Mouse (Mus musculus): ENCODE results near the gene Fam89b. TPM values are rescaled to one million over a fixed set of nuclear protein-coding genes. Genes with fewer than 3 reads are reported as not detected.
"Not testable (repeated sequence)": the region's sequence is repeated elsewhere in the genome, so short reads cannot be mapped to it uniquely, and the experiment has no call there.

Fam89b gene
- polyA plus RNA-seq, 1 experiment from 2014 or later: 126 TPM

- H3K9me3 ChIP-seq: no peaks in the 10 kb centered on the region
- ATAC-seq (ENCODE audit: insufficient number of reproducible peaks, insufficient read depth, low FRiP score, low TSS enrichment, low read depth): peak; percentile 88
- H3K9ac ChIP-seq: peak within 1 kb of the TSS; percentile 94
- WGBS: under 1% methylated on average over 69 of the region's 69 CpGs
- no peaks in the 10 kb centered on the region for H3K27me3 ChIP-seq
- peak within 1 kb of the TSS; percentile 97 for H3K4me3 ChIP-seq
- H3K27ac ChIP-seq: peak within 1 kb of the TSS; percentile 94
- H3K36me3 ChIP-seq: peaks cover 59% of the 10 kb centered on the region
- H3K4me1 ChIP-seq: peaks cover 46% of the 10 kb centered on the region
- H3K4me2 ChIP-seq: peak within 1 kb of the TSS; percentile 100
Measured at GRCm38 (mm10) chr19:5688200-5689087, 41.0 kb downstream of the Fam89b start, which contains the start of the genes Map3k11 and Pcnx3. TSS of gene Map3k11 (plus strand) at chr19:5688742. TSS of gene Pcnx3 (minus strand) at chr19:5688908.

GRCm38 (mm10) chr19:5687738-5688137, 41.7 kb downstream of the Fam89b start:
- peak overlapping the region; percentile 100 for H3K4me2 ChIP-seq
- H3K9me3 ChIP-seq: no peaks in the 10 kb centered on the region
- peak overlapping the region; percentile 88 for H3K9ac ChIP-seq
- no peaks in the 10 kb centered on the region for H3K27me3 ChIP-seq
- WGBS: 13% methylated on average over 9 of the region's 9 CpGs
- no peak for ATAC-seq (ENCODE audit: insufficient number of reproducible peaks, insufficient read depth, low FRiP score, low TSS enrichment, low read depth)
- H3K4me3 ChIP-seq: peak overlapping the region; percentile 97
- H3K27ac ChIP-seq: peak overlapping the region; percentile 94
- peaks cover 39% of the 10 kb centered on the region for H3K4me1 ChIP-seq
- H3K36me3 ChIP-seq: peaks cover 59% of the 10 kb centered on the region

GRCm38 (mm10) chr19:5686954-5687353, 42.5 kb downstream of the Fam89b start:
- WGBS: 93% methylated on average over 12 of the region's 12 CpGs
- H3K36me3 ChIP-seq: peaks cover 64% of the 10 kb centered on the region
- H3K9me3 ChIP-seq; H3K27ac ChIP-seq; H3K27me3 ChIP-seq; H3K4me3 ChIP-seq; ATAC-seq (ENCODE audit: insufficient number of reproducible peaks, insufficient read depth, low FRiP score, low TSS enrichment, low read depth): not testable (repeated sequence)
- peak overlapping the region; percentile 100 for H3K4me2 ChIP-seq
- peak overlapping the region; percentile 88 for H3K9ac ChIP-seq
- peaks cover 31% of the 10 kb centered on the region for H3K4me1 ChIP-seq

GRCm38 (mm10) chr19:5686437-5686836, 43.0 kb downstream of the Fam89b start:
- no peak overlapping the region for H3K27ac ChIP-seq
- H3K36me3 ChIP-seq: peaks cover 66% of the 10 kb centered on the region
- no peaks in the 10 kb centered on the region for H3K27me3 ChIP-seq
- no peak overlapping the region for H3K9ac ChIP-seq
- 92% methylated on average over 13 of the region's 13 CpGs for WGBS
- no peak for ATAC-seq (ENCODE audit: insufficient number of reproducible peaks, insufficient read depth, low FRiP score, low TSS enrichment, low read depth)
- H3K4me1 ChIP-seq: peaks cover 26% of the 10 kb centered on the region
- no peaks in the 10 kb centered on the region for H3K9me3 ChIP-seq
- no peak overlapping the region for H3K4me2 ChIP-seq
- no peak overlapping the region for H3K4me3 ChIP-seq

- Histone ChIP-seq H3K4me3 (no peak overlapping the region), H3K27ac (no peak overlapping the region), H3K4me1 (peaks cover 20% of the 10 kb centered on the region), H3K36me3 (peaks cover 66% of the 10 kb centered on the region), H3K27me3 (no peaks in the 10 kb centered on the region), H3K4me2 (no peak overlapping the region), H3K9ac (no peak overlapping the region), H3K9me3 (no peaks in the 10 kb centered on the region)
- WGBS: 93% methylated on average over 11 of the region's 11 CpGs
- no peak for ATAC-seq (ENCODE audit: insufficient number of reproducible peaks, insufficient read depth, low FRiP score, low TSS enrichment, low read depth)
Measured at GRCm38 (mm10) chr19:5685861-5686260, 43.6 kb downstream of the Fam89b start.

GRCm38 (mm10) chr19:5685431-5685830, 44.0 kb downstream of the Fam89b start:
- Histone ChIP-seq H3K36me3 (peaks cover 66% of the 10 kb centered on the region), H3K4me1 (peaks cover 16% of the 10 kb centered on the region), H3K9ac (0 out of 2 replicates have a peak overlapping the region, but pooled peaks have one; percentile 11), H3K27me3 (no peaks in the 10 kb centered on the region), H3K27ac (no peak overlapping the region), H3K4me2 (no peak overlapping the region), H3K9me3 (no peaks in the 10 kb centered on the region), H3K4me3 (no peak overlapping the region)
- no peak for ATAC-seq (ENCODE audit: insufficient number of reproducible peaks, insufficient read depth, low FRiP score, low TSS enrichment, low read depth)
- WGBS: 95% methylated on average over 19 of the region's 19 CpGs

- Histone ChIP-seq H3K4me3 (no peak overlapping the region), H3K36me3 (peaks cover 70% of the 10 kb centered on the region)
- 93% methylated on average over 13 of the region's 13 CpGs for WGBS
Measured at GRCm38 (mm10) chr19:5684985-5685384, 44.5 kb downstream of the Fam89b start.

GRCm38 (mm10) chr19:5684236-5684635, 45.2 kb downstream of the Fam89b start:
- Histone ChIP-seq H3K9me3 (no peaks in the 10 kb centered on the region), H3K9ac (no peak overlapping the region), H3K4me2 (no peak overlapping the region), H3K27ac (no peak overlapping the region), H3K27me3 (no peaks in the 10 kb centered on the region), H3K36me3 (peaks cover 78% of the 10 kb centered on the region), H3K4me1 (peaks cover 12% of the 10 kb centered on the region), H3K4me3 (no peak overlapping the region)
- whole genome bisulfite sequencing: 87% methylated on average over 12 of the region's 12 CpGs
- no peak for ATAC-seq (ENCODE audit: insufficient number of reproducible peaks, insufficient read depth, low FRiP score, low TSS enrichment, low read depth)

More at GRCm38 (mm10) chr19:5684985-5685384, 44.5 kb downstream of the Fam89b start:
- Histone ChIP-seq H3K27me3 (no peaks in the 10 kb centered on the region), H3K27ac (no peak overlapping the region), H3K4me1 (peaks cover 12% of the 10 kb centered on the region), H3K4me2 (no peak overlapping the region), H3K9me3 (no peaks in the 10 kb centered on the region), H3K9ac (0 out of 2 replicates have a peak overlapping the region, but pooled peaks have one; percentile 11)
- no peak for ATAC-seq (ENCODE audit: insufficient number of reproducible peaks, insufficient read depth, low FRiP score, low TSS enrichment, low read depth)

GRCm38 (mm10) chr19:5680432-5680831, 49.0 kb downstream of the Fam89b start:
- Histone ChIP-seq H3K27me3 (no peaks in the 10 kb centered on the region), H3K4me1 (no peaks in the 10 kb centered on the region), H3K9ac (no peak overlapping the region), H3K36me3 (peaks cover 97% of the 10 kb centered on the region), H3K4me3 (no peak overlapping the region), H3K9me3 (no peaks in the 10 kb centered on the region), H3K4me2 (no peak overlapping the region), H3K27ac (no peak overlapping the region)
- 93% methylated on average over 4 of the region's 4 CpGs for WGBS
- ATAC-seq (ENCODE audit: insufficient number of reproducible peaks, insufficient read depth, low FRiP score, low TSS enrichment, low read depth): no peak

Small RNA genes lying within 50 kb of the gene (microRNA-seq; reads per million reads assigned to microRNA genes)
- not detected for gene Mir6987

Other genes starting within 250 kb of the Fam89b start
- 42.5 and 43.7 TPM in 2 replicates for gene Mus81, start 241.3 kb downstream of the Fam89b start, polyA plus RNA-seq (2015; fragmentation: Nextera tagmentation; extraction: Ambion mirVana)
- gene Cfl1, start 239.2 kb downstream of the Fam89b start, polyA plus RNA-seq (2015; fragmentation: Nextera tagmentation; extraction: Ambion mirVana): 2,535 and 2,700 TPM in 2 replicates
- gene 1700020D05Rik, start 225.9 kb downstream of the Fam89b start, polyA plus RNA-seq (2015; fragmentation: Nextera tagmentation; extraction: Ambion mirVana): not detected in 2 replicates
- 9.7 and 11.7 TPM in 2 replicates for gene Snx32, start 219.1 kb downstream of the Fam89b start, polyA plus RNA-seq (2015; fragmentation: Nextera tagmentation; extraction: Ambion mirVana)
- gene Ovol1, start 169.0 kb downstream of the Fam89b start, polyA plus RNA-seq (2015; fragmentation: Nextera tagmentation; extraction: Ambion mirVana): 5.8 and 6.4 TPM in 2 replicates
- gene Ap5b1, start 161.6 kb downstream of the Fam89b start, polyA plus RNA-seq (2015; fragmentation: Nextera tagmentation; extraction: Ambion mirVana): 3.1 and 3.3 TPM in 2 replicates
- 136 and 162 TPM in 2 replicates for gene Rnaseh2c, start 127.8 kb downstream of the Fam89b start, polyA plus RNA-seq (2015; fragmentation: Nextera tagmentation; extraction: Ambion mirVana)
- 55.8 and 60.0 TPM in 2 replicates for gene Kat5, start 119.4 kb downstream of the Fam89b start, polyA plus RNA-seq (2015; fragmentation: Nextera tagmentation; extraction: Ambion mirVana)
- 47.4 and 53.0 TPM in 2 replicates for gene Rela, start 92.2 kb downstream of the Fam89b start, polyA plus RNA-seq (2015; fragmentation: Nextera tagmentation; extraction: Ambion mirVana)
- 24.1 and 24.6 TPM in 2 replicates for gene Sipa1, start 65.9 kb downstream of the Fam89b start, polyA plus RNA-seq (2015; fragmentation: Nextera tagmentation; extraction: Ambion mirVana)
- gene Map3k11, start 40.9 kb downstream of the Fam89b start, polyA plus RNA-seq (2015; fragmentation: Nextera tagmentation; extraction: Ambion mirVana): 19.2 and 20.5 TPM in 2 replicates
- 25.6 and 26.5 TPM in 2 replicates for gene Pcnx3, start 40.7 kb downstream of the Fam89b start, polyA plus RNA-seq (2015; fragmentation: Nextera tagmentation; extraction: Ambion mirVana)
- gene Kcnk7, start 25.3 kb downstream of the Fam89b start, polyA plus RNA-seq (2015; fragmentation: Nextera tagmentation; extraction: Ambion mirVana): 0.52 and 0.59 TPM in 2 replicates
- 9.9 and 14.0 TPM in 2 replicates for gene Ehbp1l1, start 3.3 kb downstream of the Fam89b start, polyA plus RNA-seq (2015; fragmentation: Nextera tagmentation; extraction: Ambion mirVana)
- gene Ltbp3, start 11.3 kb upstream of the Fam89b start, polyA plus RNA-seq (2015; fragmentation: Nextera tagmentation; extraction: Ambion mirVana): 44.4 and 47.8 TPM in 2 replicates
- gene Scyl1, start 41.8 kb upstream of the Fam89b start, polyA plus RNA-seq (2015; fragmentation: Nextera tagmentation; extraction: Ambion mirVana): 73.0 and 75.3 TPM in 2 replicates
- 30.6 and 34.0 TPM in 2 replicates for gene Frmd8, start 145.6 kb upstream of the Fam89b start, polyA plus RNA-seq (2015; fragmentation: Nextera tagmentation; extraction: Ambion mirVana)
- gene Slc25a45, start 148.2 kb upstream of the Fam89b start, polyA plus RNA-seq (2015; fragmentation: Nextera tagmentation; extraction: Ambion mirVana): 3.1 and 4.5 TPM in 2 replicates
- 3.8 and 4.7 TPM in 2 replicates for gene Tigd3, start 164.5 kb upstream of the Fam89b start, polyA plus RNA-seq (2015; fragmentation: Nextera tagmentation; extraction: Ambion mirVana)
- gene Dpf2, start 183.4 kb upstream of the Fam89b start, polyA plus RNA-seq (2015; fragmentation: Nextera tagmentation; extraction: Ambion mirVana): 164 and 179 TPM in 2 replicates
- gene Cdc42ep2, start 195.2 kb upstream of the Fam89b start, polyA plus RNA-seq (2015; fragmentation: Nextera tagmentation; extraction: Ambion mirVana): 4.7 TPM in 2 replicates
- gene Pola2, start 234.5 kb upstream of the Fam89b start, polyA plus RNA-seq (2015; fragmentation: Nextera tagmentation; extraction: Ambion mirVana): 74.5 and 79.5 TPM in 2 replicates